Mouse (Mus musculus): ENCODE measurements around the gene Fam57b. TPM values are rescaled to one million over a fixed set of nuclear protein-coding genes. Genes with fewer than 3 reads are reported as not detected.
"Not testable (repeated sequence)": the region's sequence is repeated elsewhere in the genome, so short reads cannot be mapped to it uniquely, and the experiment has no call there.

Gene Fam57b
- total and polyA plus RNA-seq, 3 experiments = 16.4 to 27.8 (median 21.0) TPM

GRCm38 (mm10) chr7:126777476-126777875 is 20.0 kb upstream of the Fam57b start:
- peak; percentile 54 for DNase-seq

GRCm38 (mm10) chr7:126778147-126778546 is 19.3 kb upstream of the Fam57b start:
- DNase-seq = no peak

- DNase-seq = not testable (repeated sequence)
Measured at GRCm38 (mm10) chr7:126779101-126779500, 18.4 kb upstream of the Fam57b start.

GRCm38 (mm10) chr7:126779983-126780970 is 17.2 kb upstream of the Fam57b start:
- DNase-seq = peak; percentile 90

GRCm38 (mm10) chr7:126780971-126781635 is 16.4 kb upstream of the Fam57b start, which contains the start of gene Tbx6:
TSS of gene Tbx6 (plus strand) at chr7:126781483.
- no peak for DNase-seq

- DNase-seq = peak; percentile 54
Measured at GRCm38 (mm10) chr7:126781661-126782370, 15.7 kb upstream of the Fam57b start.

- DNase-seq = no peak
Measured at GRCm38 (mm10) chr7:126782693-126783092, 14.8 kb upstream of the Fam57b start.

GRCm38 (mm10) chr7:126784469-126784868 is 13.0 kb upstream of the Fam57b start:
- no peak for DNase-seq

- DNase-seq = no peak
Measured at GRCm38 (mm10) chr7:126785056-126785455, 12.4 kb upstream of the Fam57b start.

GRCm38 (mm10) chr7:126786142-126786541 is 11.3 kb upstream of the Fam57b start:
- no peak for DNase-seq

- DNase-seq = no peak
Measured at GRCm38 (mm10) chr7:126789141-126789540, 8.3 kb upstream of the Fam57b start.

- peak; percentile 97 for DNase-seq
Measured at GRCm38 (mm10) chr7:126791851-126792720, 5.4 kb upstream of the Fam57b start, which contains the start of gene Ppp4c. TSS of gene Ppp4c (minus strand) at chr7:126792496.

GRCm38 (mm10) chr7:126792721-126793443 is 4.6 kb upstream of the Fam57b start:
- no peak for DNase-seq

GRCm38 (mm10) chr7:126793456-126794270 is 3.8 kb upstream of the Fam57b start:
- DNase-seq = no peak

GRCm38 (mm10) chr7:126794271-126794605 is 3.2 kb upstream of the Fam57b start:
- no peak for DNase-seq

- DNase-seq = no peak
Measured at GRCm38 (mm10) chr7:126795387-126796317, 1.8 kb upstream of the Fam57b start.

- no peak for DNase-seq
Measured at GRCm38 (mm10) chr7:126796350-126796932, 1.0 kb upstream of the Fam57b start.
